Mouse (Mus musculus): Measurements from ENCODE around the gene Nfib.

GRCm38 (mm10) chr4:82437533-82438318 is 267.8 kb downstream of the Nfib start:
- TF ChIP-seq CTCF (IDR thresholded peaks at IDR 0.05; ENCODE audit: insufficient read depth, low read length) (no peak), POLR2A (IDR thresholded peaks at IDR 0.05; ENCODE audit: borderline replicate concordance, extremely low read depth, low read depth, low read length) (no peak)

All from lung, adult 2 months (tissue).